Mouse (Mus musculus) thymus, postnatal 25 days (tissue): ENCODE results near the gene Psma6.

Source experiments
- DNase-seq: peaks from one replicate; pipeline ENCODE4 v3.0.0; 2022

Gene Psma6

DNA sequence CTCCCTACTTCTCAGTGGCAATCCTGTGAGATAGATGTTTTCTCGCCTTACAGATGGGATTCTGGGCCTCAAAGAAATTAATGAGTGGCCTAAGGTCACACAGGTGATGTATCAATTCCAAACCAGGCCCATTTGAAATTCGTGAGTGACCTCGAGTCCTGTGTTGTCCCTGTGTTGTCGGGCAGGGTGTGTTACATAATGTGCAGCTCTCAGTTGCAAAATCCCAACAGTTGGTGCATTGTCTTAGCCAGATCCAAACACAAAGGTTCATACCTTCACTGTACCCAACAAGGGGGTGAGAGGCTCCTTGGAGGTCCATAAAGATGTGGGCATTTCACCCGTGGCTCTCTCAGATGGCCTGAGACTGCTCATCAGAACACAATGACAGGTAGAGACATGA lies 56.4 kb downstream of the Psma6 start:
- DNase-seq: no peak

DNA sequence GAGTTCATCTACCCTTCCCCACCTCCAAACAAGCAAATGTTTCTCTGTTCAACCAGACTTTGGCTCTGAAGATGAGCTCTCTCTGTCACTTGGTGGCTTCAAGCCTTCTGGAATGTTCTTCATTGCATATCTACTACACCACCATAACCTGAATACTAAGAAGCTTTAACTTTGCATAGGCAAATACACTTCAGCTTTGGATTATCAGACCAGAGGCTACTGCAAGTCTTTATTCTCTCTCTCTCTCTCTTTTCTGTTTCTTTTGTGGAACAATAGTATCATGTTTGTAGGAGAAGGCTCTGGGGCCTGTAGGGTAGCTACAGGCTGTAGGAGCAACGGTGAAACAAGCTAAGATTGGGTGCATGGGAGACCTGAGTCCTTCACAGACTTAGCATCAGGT lies 58.2 kb downstream of the Psma6 start:
- DNase-seq: no peak

- DNase-seq: peak; percentile 65
Observed at GRCm38 (mm10) chr12:55442861-55443850, 59.1 kb downstream of the Psma6 start.

DNA sequence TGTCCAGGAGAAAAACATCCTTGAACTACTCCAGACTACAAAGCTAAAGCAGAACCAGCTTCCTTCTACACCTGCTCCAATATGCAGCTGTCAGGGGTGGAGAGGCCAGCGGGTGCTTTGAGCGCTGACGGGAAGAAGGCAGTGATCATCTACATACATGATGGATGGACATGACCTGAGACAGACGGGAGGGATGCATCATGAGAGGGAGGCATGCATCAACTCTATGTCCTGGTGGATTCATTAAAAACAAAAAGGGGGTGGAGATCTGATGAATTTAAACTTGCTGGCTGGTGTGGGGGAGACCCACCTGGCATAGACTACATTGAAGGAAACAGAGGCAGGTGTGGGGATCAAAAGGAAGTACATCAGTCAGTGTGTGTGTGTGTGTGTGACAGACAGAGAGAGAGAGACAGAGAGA lies 60.0 kb downstream of the Psma6 start:
- peak; percentile 72 for DNase-seq

DNA sequence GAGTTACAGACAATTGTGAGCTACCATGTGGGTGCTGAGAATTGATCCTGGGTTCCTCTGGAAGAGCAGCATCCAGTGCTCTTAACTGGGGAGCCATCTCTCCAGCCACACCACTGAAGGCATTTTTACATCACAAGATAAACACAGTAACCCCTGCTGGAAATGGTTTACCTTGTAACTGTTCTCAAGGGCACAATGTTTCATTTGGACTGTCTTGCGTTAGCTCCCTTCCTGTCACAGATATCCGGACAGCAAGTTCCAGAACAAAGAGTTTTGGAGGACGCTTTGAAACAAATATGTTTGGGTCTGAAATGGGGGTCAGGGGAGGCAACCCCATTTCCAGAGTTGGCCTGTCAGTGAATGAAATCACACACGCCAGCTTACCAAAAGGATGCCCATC lies 61.6 kb downstream of the Psma6 start:
- DNase-seq: no peak

DNA sequence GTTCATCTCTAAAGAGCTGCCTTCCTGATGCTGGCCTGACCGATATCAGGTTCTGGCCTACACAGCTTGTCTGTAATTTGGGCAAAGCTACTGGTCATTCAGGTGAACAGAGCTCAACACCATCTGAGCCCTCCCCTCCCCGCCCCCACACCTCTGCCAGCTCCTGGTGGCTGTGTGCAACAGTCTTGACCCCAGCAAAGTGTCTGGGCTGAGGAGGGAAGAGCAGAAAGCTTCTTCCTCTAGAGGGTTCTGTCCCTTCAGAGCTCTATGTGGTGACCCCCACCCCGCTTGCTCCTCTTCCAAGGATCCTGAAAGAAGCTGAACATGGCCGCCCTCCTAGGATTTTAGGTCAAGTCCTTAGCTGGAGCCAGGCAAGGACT lies 62.3 kb downstream of the Psma6 start:
- no peak for DNase-seq

- peak; percentile 75 for DNase-seq
Observed at GRCm38 (mm10) chr12:55446746-55447395, 62.8 kb downstream of the Psma6 start.

DNA sequence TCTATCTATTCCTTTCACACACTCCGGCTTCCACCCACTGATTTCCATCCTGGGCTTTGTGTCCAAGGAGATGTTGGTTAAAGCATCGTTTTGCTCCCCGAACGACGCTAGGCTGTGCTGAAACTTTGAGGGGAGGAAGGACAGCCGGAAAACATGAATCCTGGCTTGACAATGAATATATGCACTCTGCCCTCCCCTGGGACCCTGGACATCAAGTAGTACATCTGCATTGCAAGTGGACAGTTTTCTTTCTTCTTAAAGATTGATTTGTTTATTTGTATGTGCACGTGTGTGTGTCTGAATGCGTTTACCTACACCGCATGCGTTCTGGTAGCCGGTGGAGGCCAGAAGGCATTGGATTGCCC lies 63.4 kb downstream of the Psma6 start:
- no peak for DNase-seq

GRCm38 (mm10) chr12:55448457-55448856 lies 64.4 kb downstream of the Psma6 start:
- DNase-seq: no peak

DNA sequence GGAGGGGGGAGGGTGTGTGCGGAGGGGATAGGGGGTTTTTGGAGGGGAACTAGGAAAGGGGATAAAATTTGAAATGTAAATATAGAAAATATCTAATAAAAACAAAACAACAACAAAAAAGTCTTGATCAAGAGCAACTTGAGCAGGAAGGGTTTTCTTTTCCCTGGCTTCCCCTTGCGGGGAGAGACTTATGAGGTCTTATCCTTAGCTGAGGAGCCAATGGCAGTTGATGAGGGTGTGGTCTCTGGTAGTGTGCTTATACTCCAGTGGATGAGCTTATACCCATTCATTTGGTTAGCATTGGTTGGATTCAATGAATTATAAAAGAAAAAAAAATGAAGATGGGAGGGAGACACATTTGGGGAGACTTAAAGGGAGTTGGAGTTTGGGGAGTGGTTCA lies 65.0 kb downstream of the Psma6 start:
- DNase-seq: no peak

- no peak for DNase-seq
Observed at GRCm38 (mm10) chr12:55450421-55450820, 66.4 kb downstream of the Psma6 start.

GRCm38 (mm10) chr12:55452839-55453238 lies 68.8 kb downstream of the Psma6 start:
- DNase-seq: no peak

GRCm38 (mm10) chr12:55453924-55454323 lies 69.9 kb downstream of the Psma6 start:
- DNase-seq: no peak

GRCm38 (mm10) chr12:55455206-55455605 lies 71.2 kb downstream of the Psma6 start:
- DNase-seq: no peak

GRCm38 (mm10) chr12:55456136-55456535 lies 72.1 kb downstream of the Psma6 start:
- DNase-seq: no peak

- no peak for DNase-seq
Observed at GRCm38 (mm10) chr12:55456893-55457292, 72.9 kb downstream of the Psma6 start.

DNA sequence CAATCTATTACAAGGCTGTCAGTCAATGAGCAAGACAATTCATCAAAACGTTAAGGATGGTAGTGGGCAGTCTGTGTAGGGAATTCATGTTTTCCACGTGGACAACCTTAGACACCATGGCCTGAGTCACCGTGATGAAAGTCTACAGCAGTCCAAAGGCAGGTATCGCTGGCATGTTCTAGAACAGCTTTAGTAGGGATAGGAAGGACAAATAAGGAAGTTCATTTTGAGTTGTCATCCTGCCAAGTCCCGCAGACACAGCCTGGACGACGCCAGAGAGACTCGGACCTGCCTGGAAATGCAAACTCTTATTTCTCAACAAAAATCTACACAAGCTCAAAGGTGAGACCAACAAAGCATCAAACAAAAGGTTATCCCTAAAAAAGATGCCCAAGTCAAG lies 75.7 kb downstream of the Psma6 start:
- no peak for DNase-seq

DNA sequence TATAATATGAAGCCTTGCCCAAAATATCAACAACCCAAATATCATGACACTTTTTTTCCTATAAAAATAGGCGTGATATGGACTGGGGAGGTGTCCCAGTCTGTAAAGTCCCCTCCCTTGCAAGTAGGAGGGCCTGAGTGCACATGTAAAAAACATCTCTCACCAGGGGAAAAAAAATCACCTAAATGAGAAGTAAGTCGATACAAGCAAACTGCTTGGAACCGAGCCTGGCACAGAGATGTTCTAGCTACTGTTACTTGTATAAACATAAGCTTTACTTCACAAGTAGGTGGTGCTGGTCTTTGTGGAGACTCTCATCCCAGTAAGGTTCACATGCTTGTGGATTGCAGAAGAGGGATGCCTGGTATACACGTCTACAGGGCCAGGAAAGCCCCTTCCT lies 76.9 kb downstream of the Psma6 start:
- DNase-seq: no peak

DNA sequence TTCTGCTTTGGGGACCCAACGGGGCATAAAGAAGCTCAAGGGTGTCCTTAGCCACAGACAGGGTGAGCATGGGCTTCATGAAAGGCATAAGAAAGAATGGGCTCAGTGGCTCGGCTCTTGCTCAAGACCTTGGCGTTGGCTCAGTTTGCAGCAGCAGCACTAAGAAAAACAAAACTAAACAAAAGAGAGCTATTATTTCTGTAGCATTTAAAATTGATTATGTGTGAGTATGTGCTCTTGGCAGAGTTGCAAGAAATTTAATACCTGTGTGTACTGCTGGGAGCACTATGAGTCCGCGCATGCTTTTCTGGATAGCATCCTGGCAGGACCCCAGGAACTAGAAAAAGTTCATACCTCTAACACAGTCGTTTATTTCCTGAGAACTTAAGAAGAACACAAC lies 77.7 kb downstream of the Psma6 start:
- no peak for DNase-seq

GRCm38 (mm10) chr12:55462456-55462855 lies 78.4 kb downstream of the Psma6 start:
- DNase-seq: no peak

GRCm38 (mm10) chr12:55463087-55463486 lies 79.1 kb downstream of the Psma6 start:
- no peak for DNase-seq

DNA sequence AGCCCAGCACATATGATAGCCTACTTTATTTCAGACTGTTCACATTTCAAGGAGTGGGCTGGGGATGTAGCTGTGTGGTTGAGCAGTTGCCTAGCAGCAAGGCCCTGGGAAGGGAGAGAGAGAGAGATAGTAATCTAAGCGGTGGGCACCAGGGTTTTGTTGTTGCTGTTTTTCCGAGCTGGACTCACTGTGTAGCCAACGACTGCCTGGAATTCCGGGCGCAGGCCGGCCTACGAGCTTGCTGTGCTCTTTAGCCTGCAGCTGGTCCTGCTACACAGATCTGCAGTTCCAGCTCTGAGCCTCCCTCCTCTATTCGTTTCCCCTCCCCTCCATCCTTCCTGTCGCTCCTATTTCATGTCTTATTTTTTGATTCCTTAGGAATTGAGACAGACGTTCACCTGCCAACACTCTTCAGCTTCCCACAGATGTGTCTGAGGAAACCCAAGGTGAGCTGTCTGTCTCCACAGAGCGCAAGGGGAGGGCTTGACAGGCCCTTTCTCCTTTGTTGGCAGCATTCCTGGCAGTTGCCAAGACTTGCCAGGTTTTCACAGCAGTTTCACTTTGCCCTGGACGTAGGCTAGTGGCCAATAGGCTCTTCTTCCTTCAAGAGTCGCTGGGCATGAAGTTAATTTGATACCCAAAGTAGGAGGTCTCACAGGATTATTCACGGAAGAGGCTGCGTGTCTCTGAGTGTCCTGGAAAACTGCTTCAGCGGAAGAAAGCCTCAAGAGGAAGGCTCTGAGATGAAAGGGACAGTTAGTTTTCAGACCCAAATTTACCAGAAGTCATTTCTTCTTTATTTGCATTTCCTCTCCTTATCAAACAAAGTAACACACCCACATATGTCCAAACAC lies 80.2 kb downstream of the Psma6 start:
- DNase-seq: peak; percentile 54

- DNase-seq: peak; percentile 76
Observed at GRCm38 (mm10) chr12:55464846-55465361, 80.9 kb downstream of the Psma6 start.
